8 mouse cellular contexts compared by ENCODE assay signal in genomic region chr8:70660273-70660725, GRCm38 (mm10). TPM values are rescaled to one million over a fixed set of nuclear protein-coding genes. Genes with fewer than 3 reads are reported as not detected.
DNase-seq lines count a peak whose midpoint lies in the region; ATAC-seq and TF ChIP-seq lines count a peak whose summit lies in the region.

Gene Pgpep1, minus strand, starts transcription at chr8:70660388.

- peak; percentile 45; the same call in 1 of the 2 replicates for ATAC-seq in embryonic facial prominence, embryonic 11.5 days (replicated peaks; ENCODE audit: insufficient number of reproducible peaks, low FRiP score, low TSS enrichment, low read depth)
- peak; percentile 50 for ATAC-seq in heart, embryonic 14.5 days (ENCODE audit: insufficient number of reproducible peaks, insufficient read depth, low FRiP score, low read depth)
- peak; percentile 75 for ATAC-seq in lung, embryonic 14.5 days (ENCODE audit: insufficient read depth)

- H3K9me3 ChIP-seq in embryonic facial prominence, embryonic 11.5 days (replicated peaks; ENCODE audit: control insufficient read depth, low read length): no peaks in the 10 kb centered on the region
- H3K9me3 ChIP-seq in heart, embryonic 14.5 days (ENCODE audit: control insufficient read depth, low read length): no peaks in the 10 kb centered on the region
- no peaks in the 10 kb centered on the region for H3K9me3 ChIP-seq in lung, embryonic 14.5 days (ENCODE audit: low read depth, low read length)

- DNase-seq in kidney, adult 11 months: peak; percentile 74
- DNase-seq in kidney, adult 18-20 months: no peak
- DNase-seq in embryonic facial prominence, embryonic 11.5 days (ENCODE audit: low spot score): peak; percentile 64
- DNase-seq in kidney, postnatal 14 days: peak; percentile 68
- DNase-seq in lung, embryonic 14.5 days: peak; percentile 79
- DNase-seq in retina, postnatal 1 day: peak; percentile 50
- no peak for DNase-seq in frontal cortex, postnatal 25 days (ENCODE audit: low spot score in 2 of 2)

- 5% methylated on average over 14 of the region's 14 CpGs for WGBS in embryonic facial prominence, embryonic 11.5 days
- WGBS in heart, embryonic 14.5 days: 4% methylated on average over 14 of the region's 14 CpGs
- 3% methylated on average over 14 of the region's 14 CpGs for WGBS in lung, embryonic 14.5 days

- TF ChIP-seq CTCF in lung, embryonic 14.5 days (IDR thresholded peaks at IDR 0.05; ENCODE audit: low read depth): no peak

- no peaks in the 10 kb centered on the region for H3K4me1 ChIP-seq in embryonic facial prominence, embryonic 11.5 days (ENCODE audit: control insufficient read depth, insufficient read depth, low read length)
- H3K4me1 ChIP-seq in heart, embryonic 14.5 days (ENCODE audit: control insufficient read depth in 2 of 2, insufficient read depth in 2 of 2, low read length in 2 of 2): peaks cover 15 to 23% of the 10 kb centered on the region in 2 experiments
- H3K4me1 ChIP-seq in lung, embryonic 14.5 days (ENCODE audit: insufficient read depth): peaks cover 9% of the 10 kb centered on the region

- H3K9ac ChIP-seq in embryonic facial prominence, embryonic 11.5 days (replicated peaks; ENCODE audit: low read length): peak within 1 kb of the TSS; percentile 85
- peak within 1 kb of the TSS; percentile 95 for H3K9ac ChIP-seq in heart, embryonic 14.5 days (ENCODE audit: low read length)
- H3K9ac ChIP-seq in lung, embryonic 14.5 days: peak within 1 kb of the TSS; percentile 83

- no peaks in the 10 kb centered on the region for H3K27me3 ChIP-seq in embryonic facial prominence, embryonic 11.5 days (ENCODE audit: control insufficient read depth, insufficient read depth, low read length)
- H3K27me3 ChIP-seq in heart, embryonic 14.5 days (ENCODE audit: control insufficient read depth, insufficient read depth, low read length): no peaks in the 10 kb centered on the region
- H3K27me3 ChIP-seq in lung, embryonic 14.5 days (ENCODE audit: insufficient read depth, low read length): no peaks in the 10 kb centered on the region

- peak within 1 kb of the TSS; percentile 70 for H3K4me2 ChIP-seq in embryonic facial prominence, embryonic 11.5 days (ENCODE audit: low read depth, low read length)
- peak within 1 kb of the TSS; percentile 95 for H3K4me2 ChIP-seq in heart, embryonic 14.5 days (ENCODE audit: low read length)
- peak within 1 kb of the TSS; percentile 91 for H3K4me2 ChIP-seq in lung, embryonic 14.5 days

- H3K4me3 ChIP-seq in embryonic facial prominence, embryonic 11.5 days (ENCODE audit: low read depth, low read length): peak within 1 kb of the TSS; percentile 76
- H3K4me3 ChIP-seq in heart, embryonic 14.5 days (ENCODE audit: control insufficient read depth in 1 of 2, insufficient read depth in 1 of 2, low read depth in 1 of 2, low read length in 2 of 2): peak within 1 kb of the TSS; percentile 88 to 89
- peak within 1 kb of the TSS; percentile 79 for H3K4me3 ChIP-seq in lung, embryonic 14.5 days (ENCODE audit: low read depth, low read length)

- H3K27ac ChIP-seq in embryonic facial prominence, embryonic 11.5 days (replicated peaks; ENCODE audit: low read depth, low read length): peak within 1 kb of the TSS; percentile 56; the same call in 1 of the 2 replicates
- H3K27ac ChIP-seq in heart, embryonic 14.5 days (replicated peaks in 1 of 2; ENCODE audit: control insufficient read depth in 1 of 2, insufficient read depth in 1 of 2, low read depth in 2 of 2, low read length in 2 of 2): peak within 1 kb of the TSS; percentile 82 to 89
- H3K27ac ChIP-seq in lung, embryonic 14.5 days (ENCODE audit: low read depth): peak within 1 kb of the TSS; percentile 73

- H3K36me3 ChIP-seq in embryonic facial prominence, embryonic 11.5 days (replicated peaks; ENCODE audit: control insufficient read depth, insufficient read depth, low read depth, low read length): no peaks in the 10 kb centered on the region
- peaks cover 22% of the 10 kb centered on the region for H3K36me3 ChIP-seq in heart, embryonic 14.5 days (ENCODE audit: control insufficient read depth, insufficient read depth, low read length)
- H3K36me3 ChIP-seq in lung, embryonic 14.5 days (ENCODE audit: insufficient read depth): peaks cover 13% of the 10 kb centered on the region

RNA-seq across cellular contexts. Expression of gene Pgpep1, which starts in this region (rescaled TPM):
- 59.8 and 71.3 TPM in 2 replicates for polyA plus RNA-seq in embryonic facial prominence, embryonic 11.5 days (2014; fragmentation: Nextera tagmentation; extraction: Ambion mirVana)
- 39.7 and 46.6 TPM in 2 replicates for polyA plus RNA-seq in heart, embryonic 14.5 days (2014; fragmentation: Nextera tagmentation; extraction: Ambion mirVana)
- polyA plus RNA-seq in lung, embryonic 14.5 days (2014; fragmentation: Nextera tagmentation; extraction: Ambion mirVana): 46.6 and 48.2 TPM in 2 replicates

Comparison
In these comparisons a context has a peak if more than half of its experiments do, and no peak if none do; other contexts are left out.
1. DNase-seq: peak in kidney, adult 11 months (single experiment), embryonic facial prominence, embryonic 11.5 days (single experiment), kidney, postnatal 14 days (single experiment), lung, embryonic 14.5 days (single experiment) and retina, postnatal 1 day (single experiment); none in kidney, adult 18-20 months (single experiment) and frontal cortex, postnatal 25 days (0 of 2).
2. Peak in every context shown above with its lines, with median percentiles within 50 percentile points of each other: ATAC-seq, H3K27ac ChIP-seq, H3K4me2 ChIP-seq, H3K4me3 ChIP-seq and H3K9ac ChIP-seq.